Mouse (Mus musculus) megakaryocyte, embryonic 14.5 days (primary cell): ENCODE measurements around the gene Cpne7. TPM values are rescaled to one million over a fixed set of nuclear protein-coding genes. Genes with fewer than 3 reads are reported as not detected.

ENCODE experiments used
- H3K27me3 ChIP-seq: replicated peaks from 2 replicates; pipeline ENCODE3; 2012; ENCODE audit warnings: inconsistent platforms
- H3K36me3 ChIP-seq: replicated peaks from 2 replicates; pipeline ENCODE3; 2012; ENCODE audit warnings: low read length, inconsistent platforms, mixed read lengths
- H3K4me1 ChIP-seq: 2 replicates; pipeline ENCODE4 v1.6.1; 2012; ENCODE audit warnings: inconsistent platforms
- H3K4me3 ChIP-seq: replicated peaks from 2 replicates; pipeline ENCODE3; 2012; ENCODE audit warnings: moderate library complexity, mild to moderate bottlenecking, inconsistent platforms
- H3K9me3 ChIP-seq: 2 replicates; pipeline ENCODE4 v1.6.1; 2012; ENCODE audit warnings: inconsistent platforms
- FLI1 ChIP-seq: IDR thresholded peaks from 2 replicates; pipeline ENCODE4 v1.6.1; 2012; ENCODE audit warnings: low read length, inconsistent platforms, mixed read lengths
- GATA1 ChIP-seq: IDR thresholded peaks from 3 replicates; pipeline ENCODE4 v1.6.1; 2012; ENCODE audit warnings: mixed read lengths, low read length, inconsistent platforms, borderline replicate concordance
- polyA plus RNA-seq: library from polyadenylated mRNA; stranded (reverse); fragments of >175 nt; gene quantifications from 2 replicates; pipeline ENCODE4 v1.2.3, GENCODE M21; 2012; ENCODE audit warnings: low replicate concordance; ENCODE audit not compliant: insufficient read depth

The Cpne7 gene
- polyA plus RNA-seq, 1 experiment = 0.43 TPM

DNA sequence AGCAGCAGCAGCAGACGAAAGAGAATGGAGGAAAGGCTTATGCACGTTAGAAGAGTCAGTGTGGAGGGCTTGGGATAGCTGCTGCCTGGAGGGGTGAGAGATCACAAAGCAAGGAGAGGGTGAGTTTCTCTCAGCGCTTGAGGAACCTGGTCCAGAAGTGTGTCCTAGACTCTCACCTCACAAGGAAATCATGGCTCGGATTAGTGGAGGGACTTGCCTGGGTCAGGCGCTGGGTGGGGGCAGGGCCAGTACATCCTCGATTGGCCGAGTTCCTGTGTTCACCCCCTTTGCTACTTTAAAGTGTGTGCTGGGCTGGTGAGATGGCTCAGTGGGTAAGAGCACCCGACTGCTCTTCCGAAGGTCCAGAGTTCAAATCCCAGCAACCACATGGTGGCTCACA lies 18.6 kb downstream of the Cpne7 start:
- peaks cover 15% of the 10 kb centered on the region for H3K4me1 ChIP-seq

DNA sequence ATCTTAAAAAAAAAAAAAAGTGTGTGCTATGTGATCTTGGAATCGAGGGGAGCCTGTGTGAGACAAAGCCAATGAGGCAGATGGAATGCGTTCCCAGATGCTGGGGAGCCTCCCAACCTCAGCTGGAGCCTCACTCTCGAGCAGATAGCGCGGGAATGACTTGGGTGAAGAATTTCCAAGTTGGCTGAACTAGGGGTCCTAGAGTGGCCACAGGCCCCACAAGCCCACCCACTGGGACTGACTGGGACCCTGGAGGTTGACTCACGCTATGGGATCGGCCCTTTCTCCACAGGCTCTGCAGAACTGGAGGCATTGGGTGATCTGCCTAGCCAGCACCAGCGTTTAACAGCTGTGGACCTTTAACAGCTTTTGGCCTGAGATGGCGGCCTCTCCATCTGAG lies 19.1 kb downstream of the Cpne7 start:
- peaks cover 77% of the 10 kb centered on the region for H3K27me3 ChIP-seq
- no peak for TF ChIP-seq GATA1
- TF ChIP-seq FLI1 = no peak
- no peak overlapping the region for H3K4me3 ChIP-seq
- peaks cover 11% of the 10 kb centered on the region for H3K9me3 ChIP-seq
- H3K4me1 ChIP-seq = peaks cover 10% of the 10 kb centered on the region
- H3K36me3 ChIP-seq = no peaks in the 10 kb centered on the region

More for the DNA sequence above, 18.6 kb downstream of the Cpne7 start:
- Histone ChIP-seq H3K9me3 (peaks cover 11% of the 10 kb centered on the region), H3K36me3 (no peaks in the 10 kb centered on the region), H3K4me3 (no peak overlapping the region), H3K27me3 (peaks cover 78% of the 10 kb centered on the region)
- no peak for TF ChIP-seq GATA1
- no peak for TF ChIP-seq FLI1

DNA sequence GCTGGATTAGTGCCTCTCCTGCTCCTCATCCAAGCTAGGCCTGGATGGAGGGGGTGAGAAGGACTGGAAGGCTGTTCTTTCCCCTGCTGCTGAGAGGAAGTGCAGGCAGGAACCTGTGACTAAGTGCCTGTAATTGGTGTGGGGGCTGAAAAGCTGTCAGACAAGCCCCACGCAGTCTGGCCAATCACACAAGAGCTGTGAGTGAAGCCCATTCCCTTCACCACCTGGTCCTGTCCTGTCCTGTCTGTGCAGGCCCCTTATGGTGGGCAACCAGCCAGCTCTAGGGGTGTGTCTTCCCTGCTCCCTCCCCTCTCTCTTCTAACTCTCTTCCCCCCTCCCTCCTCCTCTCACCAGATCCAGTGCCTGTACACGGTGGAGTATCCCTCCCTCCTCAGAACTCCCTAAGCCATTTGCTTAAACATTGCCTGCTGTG lies 20.5 kb downstream of the Cpne7 start:
- Histone ChIP-seq H3K27me3 (peaks cover 76% of the 10 kb centered on the region), H3K4me1 (peaks cover 6% of the 10 kb centered on the region; the same call in 1 of the 2 replicates), H3K36me3 (no peaks in the 10 kb centered on the region), H3K9me3 (peaks cover 11% of the 10 kb centered on the region), H3K4me3 (no peak overlapping the region)
- TF ChIP-seq FLI1 (no peak), GATA1 (no peak)

DNA sequence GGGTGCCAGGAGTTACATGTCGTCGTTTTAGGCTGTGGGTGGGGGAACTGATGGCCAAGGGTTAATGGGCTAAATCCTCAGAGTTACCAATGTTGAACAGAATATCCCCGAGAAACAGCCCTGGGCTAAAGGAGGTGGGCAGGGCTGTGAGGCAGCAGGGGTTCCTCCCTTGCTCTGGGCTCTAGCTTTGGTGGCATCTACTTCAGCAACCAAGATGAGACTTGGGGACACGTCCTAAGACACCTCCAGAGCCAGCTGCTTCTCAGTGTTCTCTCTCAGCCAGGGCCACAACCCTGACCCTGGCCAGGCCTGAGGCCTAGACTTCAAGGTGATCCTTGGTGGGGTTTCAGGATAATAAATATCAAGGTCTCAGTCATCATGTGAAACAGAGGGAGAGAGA lies 21.6 kb downstream of the Cpne7 start:
- no peaks in the 10 kb centered on the region for H3K36me3 ChIP-seq
- TF ChIP-seq FLI1 = no peak

DNA sequence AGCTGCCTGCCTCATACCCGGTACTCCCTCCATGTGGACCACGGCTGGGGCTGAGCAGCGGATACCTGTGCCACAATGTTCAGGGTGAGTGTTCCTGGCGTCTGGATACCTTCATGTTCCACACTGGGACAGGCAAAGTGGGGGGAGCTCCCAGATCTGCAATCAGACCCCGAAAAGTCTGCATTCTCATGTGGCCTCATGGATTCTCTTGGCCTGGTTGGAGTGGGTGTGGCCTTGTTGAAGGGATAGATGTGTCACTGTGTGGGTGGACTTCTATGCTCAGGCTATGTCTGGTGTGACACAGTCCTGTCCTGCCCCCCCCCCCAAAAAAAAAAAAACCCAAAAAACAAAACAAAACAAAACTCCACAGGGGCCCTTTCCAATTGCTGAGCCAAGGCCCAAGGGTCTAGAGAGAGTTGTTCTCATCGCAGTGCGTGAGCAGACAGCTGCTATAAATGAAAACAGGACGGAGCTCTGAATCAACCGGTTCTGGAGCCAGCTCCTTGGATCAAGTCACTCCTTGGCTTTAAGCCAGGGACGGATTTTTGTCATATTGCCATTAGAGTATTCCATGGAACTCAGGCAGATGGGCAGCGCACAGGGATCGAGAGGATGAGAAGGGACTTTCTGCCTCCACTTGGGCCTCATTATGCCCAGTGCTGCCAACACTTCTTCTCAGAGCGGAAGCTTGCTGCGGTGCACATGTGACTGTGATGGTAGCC lies 24.7 kb downstream of the Cpne7 start:
- Histone ChIP-seq H3K9me3 (peaks cover 10% of the 10 kb centered on the region), H3K36me3 (no peaks in the 10 kb centered on the region), H3K27me3 (peaks cover 68% of the 10 kb centered on the region), H3K4me3 (no peak overlapping the region), H3K4me1 (peaks cover 6% of the 10 kb centered on the region; the same call in 1 of the 2 replicates)
- TF ChIP-seq GATA1 = no peak
- TF ChIP-seq FLI1 = no peak

More for the DNA sequence above, 21.6 kb downstream of the Cpne7 start:
- Histone ChIP-seq H3K27me3 (peaks cover 80% of the 10 kb centered on the region), H3K4me1 (peaks cover 6% of the 10 kb centered on the region; the same call in 1 of the 2 replicates), H3K4me3 (no peak overlapping the region), H3K9me3 (peaks cover 13% of the 10 kb centered on the region)

DNA sequence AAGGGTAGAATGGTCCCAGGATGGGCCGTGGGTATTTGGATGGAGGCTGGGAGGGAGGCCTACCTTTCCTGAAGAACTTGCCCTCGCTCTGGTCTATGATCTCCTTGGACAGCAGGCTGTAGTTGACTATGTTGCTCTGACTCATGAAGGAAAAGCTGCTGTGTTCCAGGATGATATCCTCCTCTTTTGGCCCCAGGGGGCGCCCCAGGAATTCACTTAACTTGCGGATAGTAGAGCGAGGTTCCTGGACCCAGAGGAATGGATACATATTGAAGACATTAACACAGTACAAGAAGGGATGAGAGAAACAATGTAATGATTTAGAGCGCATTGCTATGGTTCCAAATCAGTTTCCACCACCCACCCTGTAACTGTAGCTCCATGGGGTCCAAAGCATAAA lies 28.1 kb downstream of the Cpne7 start:
- no peaks in the 10 kb centered on the region for H3K36me3 ChIP-seq
- peaks cover 2% of the 10 kb centered on the region; the same call in 1 of the 2 replicates for H3K4me1 ChIP-seq
- TF ChIP-seq FLI1 = no peak
- no peak for TF ChIP-seq GATA1
- H3K27me3 ChIP-seq = peaks cover 64% of the 10 kb centered on the region
- H3K9me3 ChIP-seq = peaks cover 16% of the 10 kb centered on the region
- H3K4me3 ChIP-seq = no peak overlapping the region

DNA sequence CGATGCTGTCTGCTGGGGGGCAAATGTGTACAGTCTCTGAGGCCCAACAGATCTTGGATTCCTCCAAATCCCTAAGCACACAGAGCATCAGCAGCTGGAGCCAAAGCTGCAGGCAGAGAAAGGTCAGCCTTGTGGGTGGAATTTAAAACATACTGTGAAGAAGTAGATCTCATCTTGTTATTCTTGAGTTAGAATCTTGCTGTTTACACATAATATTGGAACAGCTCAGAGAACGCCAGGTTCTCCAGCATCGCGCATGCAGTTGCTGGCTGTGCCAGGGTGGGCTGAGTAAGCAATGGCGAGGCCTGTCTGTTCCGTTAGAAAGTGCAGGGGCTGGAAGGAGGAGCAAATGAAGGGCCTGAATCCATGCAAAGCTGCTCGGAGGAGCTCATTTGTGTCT lies 29.2 kb downstream of the Cpne7 start:
- TF ChIP-seq GATA1 = no peak
- no peak for TF ChIP-seq FLI1
- Histone ChIP-seq H3K4me1 (peaks cover 12% of the 10 kb centered on the region), H3K4me3 (no peak overlapping the region), H3K9me3 (peaks cover 16% of the 10 kb centered on the region), H3K27me3 (peaks cover 56% of the 10 kb centered on the region), H3K36me3 (no peaks in the 10 kb centered on the region)

DNA sequence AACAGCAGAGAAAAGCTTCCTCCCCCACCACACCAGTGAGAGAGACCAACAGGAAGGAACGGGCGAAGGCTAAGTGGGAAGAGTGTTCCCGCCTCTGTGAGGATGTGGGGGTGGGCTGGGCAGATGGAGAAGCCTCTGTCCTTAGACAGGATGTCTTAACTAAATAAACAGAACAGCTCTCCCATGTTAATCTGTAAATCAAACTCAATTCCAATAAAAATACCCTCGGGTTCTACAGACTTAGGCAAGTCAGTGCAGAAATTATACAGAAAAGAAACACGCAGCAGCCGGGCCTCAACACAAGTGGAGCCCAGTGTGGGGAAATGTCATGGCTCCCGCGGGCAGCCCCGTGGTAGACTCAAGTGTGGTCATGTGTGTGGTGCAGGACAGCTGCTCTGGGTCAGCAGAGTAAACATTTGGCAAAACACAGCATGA lies 33.6 kb downstream of the Cpne7 start:
- Histone ChIP-seq H3K4me1 (peaks cover 20% of the 10 kb centered on the region), H3K9me3 (peaks cover 12% of the 10 kb centered on the region), H3K4me3 (no peak overlapping the region), H3K27me3 (peaks cover 61% of the 10 kb centered on the region), H3K36me3 (no peaks in the 10 kb centered on the region)
- no peak for TF ChIP-seq GATA1
- no peak for TF ChIP-seq FLI1

DNA sequence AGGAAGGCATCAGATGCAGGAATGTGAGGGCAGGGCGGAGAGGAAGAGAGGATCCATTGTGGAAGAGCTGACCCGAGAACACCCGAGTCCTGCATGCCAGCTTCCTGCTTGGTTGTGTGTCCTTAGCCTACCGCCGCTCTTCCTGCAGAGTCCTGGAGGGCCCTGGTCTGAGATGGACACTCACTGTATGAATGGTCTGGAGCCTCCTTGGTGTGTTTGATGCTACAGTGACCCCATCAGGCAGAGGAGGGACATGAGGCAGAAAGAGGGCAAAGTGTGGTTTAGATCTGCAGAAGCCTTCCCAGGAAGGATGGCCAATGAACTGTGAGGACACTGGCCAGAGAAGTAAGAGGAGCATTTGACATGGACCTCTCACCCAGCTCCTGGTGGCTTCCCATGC lies 38.0 kb downstream of the Cpne7 start:
- Histone ChIP-seq H3K4me3 (peak overlapping the region; percentile 12), H3K4me1 (peaks cover 28% of the 10 kb centered on the region), H3K9me3 (peaks cover 5% of the 10 kb centered on the region; the same call in 1 of the 2 replicates), H3K36me3 (no peaks in the 10 kb centered on the region), H3K27me3 (peaks cover 68% of the 10 kb centered on the region)
- no peak for TF ChIP-seq FLI1
- TF ChIP-seq GATA1 = no peak

DNA sequence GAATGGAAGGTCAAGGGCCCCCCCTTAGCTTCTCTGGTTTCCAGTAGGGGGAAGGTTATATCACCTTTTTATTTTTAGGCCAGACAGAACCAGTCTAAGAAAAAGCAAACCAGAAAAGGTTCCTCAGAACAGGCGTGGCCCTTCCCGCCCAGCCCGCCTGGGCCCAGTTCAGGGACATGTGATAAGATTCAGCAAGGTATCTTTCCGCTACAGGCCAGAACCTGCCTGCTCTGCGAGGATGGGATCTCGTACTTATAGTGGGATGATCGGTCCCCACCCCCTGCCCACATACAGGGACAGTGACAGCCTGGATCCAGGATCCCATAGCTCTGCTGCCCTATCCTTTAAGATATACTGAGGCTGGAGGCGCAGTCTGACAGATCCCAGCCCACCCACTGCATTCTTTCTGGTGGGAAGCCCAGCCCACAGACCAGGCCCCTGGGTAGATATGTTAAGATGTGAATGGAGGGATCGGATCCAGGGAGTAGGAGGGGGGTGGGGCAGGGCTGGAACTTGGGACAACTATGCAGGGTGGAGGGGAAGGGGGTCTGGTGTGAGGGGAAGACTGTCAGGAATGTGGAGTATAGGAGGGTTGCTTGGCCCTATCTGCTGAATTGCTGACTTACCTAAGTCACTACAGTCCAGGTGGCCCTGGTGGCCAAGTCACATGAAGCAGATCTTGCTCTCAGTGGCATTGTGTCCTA lies 39.0 kb downstream of the Cpne7 start:
- Histone ChIP-seq H3K9me3 (peaks cover 5% of the 10 kb centered on the region; the same call in 1 of the 2 replicates), H3K36me3 (no peaks in the 10 kb centered on the region), H3K4me3 (no peak overlapping the region), H3K4me1 (peaks cover 21% of the 10 kb centered on the region), H3K27me3 (peaks cover 70% of the 10 kb centered on the region)
- no peak for TF ChIP-seq FLI1
- TF ChIP-seq GATA1 = no peak
